Mouse (Mus musculus) stomach, postnatal 0 days (tissue): ENCODE measurements around the gene Rgl2. TPM values are rescaled to one million over a fixed set of nuclear protein-coding genes. Genes with fewer than 3 reads are reported as not detected.

ENCODE experiments used
- ATAC-seq: fragments of 200-750 bp; cut with Nextera tagmentation; 2 replicates; pipeline ENCODE4 v1.8.0; 2017; ENCODE audit not compliant: low FRiP score, low TSS enrichment
- DNase-seq: peaks from one replicate; pipeline ENCODE4 v3.0.0-alpha.2; 2016; ENCODE audit warnings: low spot score
- H3K27ac ChIP-seq: fragments of 300-500 bp; sonication (generic); replicated peaks from 2 replicates; pipeline ENCODE4 v1.5.1; 2014; ENCODE audit warnings: mild to moderate bottlenecking, control low read depth
- H3K27me3 ChIP-seq: fragments of 300-500 bp; sonication (generic); 2 replicates; pipeline ENCODE4 v1.6.1; 2014; ENCODE audit warnings: low read length; ENCODE audit not compliant: control insufficient read depth, insufficient read depth
- H3K36me3 ChIP-seq: fragments of 300-500 bp; sonication (generic); 2 replicates; pipeline ENCODE4 v1.6.1; 2014; ENCODE audit warnings: low read length, mixed read lengths; ENCODE audit not compliant: control insufficient read depth, insufficient read depth
- H3K4me1 ChIP-seq: fragments of 300-500 bp; sonication (generic); replicated peaks from 2 replicates; pipeline ENCODE4 v1.6.1; 2014; ENCODE audit warnings: antibody characterized with exemption; ENCODE audit not compliant: control insufficient read depth, insufficient read depth
- H3K4me2 ChIP-seq: fragments of 300-500 bp; sonication (generic); replicated peaks from 2 replicates; pipeline ENCODE4 v1.6.1; 2014; ENCODE audit warnings: low read depth, mild to moderate bottlenecking, control low read depth, moderate library complexity
- H3K4me3 ChIP-seq: fragments of 300-500 bp; sonication (generic); 2 replicates; pipeline ENCODE4 v1.5.1; 2014; ENCODE audit warnings: low read depth, low read length, control low read depth
- H3K9ac ChIP-seq: fragments of 300-500 bp; sonication (generic); 2 replicates; pipeline ENCODE4 v1.6.1; 2014; ENCODE audit warnings: mild to moderate bottlenecking, low read length, control low read depth, mixed read lengths
- H3K9me3 ChIP-seq: fragments of 300-500 bp; sonication (generic); 2 replicates; pipeline ENCODE4 v1.6.1; 2016; ENCODE audit warnings: low read length; ENCODE audit not compliant: control insufficient read depth
- CTCF ChIP-seq: IDR thresholded peaks from 2 replicates; pipeline ENCODE4 v1.5.1; 2016; ENCODE audit warnings: antibody characterized with exemption, low read depth, mild to moderate bottlenecking, moderate library complexity
- EP300 ChIP-seq: optimal IDR thresholded peaks from 2 replicates; pipeline ENCODE3; 2016; ENCODE audit warnings: antibody characterized with exemption
- WGBS: fragments of 180-500 bp; shearing (Covaris S2); extraction: QIAGEN DNeasy Blood & Tissue Kit; methylation state at CpG from one replicate; pipeline ENCODE4 v1.1.7; 2014; 5-methylcytosine and 5-hydroxymethylcytosine counted together
- polyA plus RNA-seq: library from polyadenylated mRNA; unstranded; fragments of >200 nt; fragmentation: Nextera tagmentation; extraction: Ambion mirVana; gene quantifications from 2 replicates; pipeline ENCODE4 v1.2.1, GENCODE M21; 2015

The Rgl2 gene
- polyA plus RNA-seq, 1 experiment from 2014 or later, result 18.6 TPM

GRCm38 (mm10) chr17:33958451-33958850 lies 29.1 kb downstream of the Rgl2 start:
- Histone ChIP-seq H3K27ac (no peak overlapping the region), H3K9me3 (no peaks in the 10 kb centered on the region), H3K4me2 (no peak overlapping the region), H3K27me3 (no peaks in the 10 kb centered on the region), H3K9ac (no peak overlapping the region), H3K4me3 (no peak overlapping the region), H3K36me3 (peaks cover 9% of the 10 kb centered on the region; the same call in 1 of the 2 replicates), H3K4me1 (peaks cover 2% of the 10 kb centered on the region; the same call in 1 of the 2 replicates)
- no peak for TF ChIP-seq CTCF
- TF ChIP-seq EP300, result no peak
- 91% methylated on average over 11 of the region's 11 CpGs for WGBS
- no peak for DNase-seq
- ATAC-seq, result no peak

GRCm38 (mm10) chr17:33959135-33959534 lies 29.8 kb downstream of the Rgl2 start:
- Histone ChIP-seq H3K27ac (no peak overlapping the region), H3K4me3 (no peak overlapping the region), H3K4me2 (no peak overlapping the region), H3K9me3 (no peaks in the 10 kb centered on the region), H3K9ac (no peak overlapping the region), H3K4me1 (peaks cover 2% of the 10 kb centered on the region; the same call in 1 of the 2 replicates), H3K36me3 (peaks cover 9% of the 10 kb centered on the region; the same call in 1 of the 2 replicates), H3K27me3 (no peaks in the 10 kb centered on the region)
- no peak for ATAC-seq
- TF ChIP-seq CTCF (no peak), EP300 (no peak)
- 95% methylated on average over 13 of the region's 13 CpGs for WGBS
- no peak for DNase-seq

GRCm38 (mm10) chr17:33959948-33960347 lies 30.6 kb downstream of the Rgl2 start:
- no peaks in the 10 kb centered on the region for H3K9me3 ChIP-seq
- H3K4me2 ChIP-seq, result no peak overlapping the region
- H3K4me1 ChIP-seq, result no peaks in the 10 kb centered on the region
- no peaks in the 10 kb centered on the region for H3K27me3 ChIP-seq
- WGBS, result 90% methylated on average over 15 of the region's 15 CpGs
- DNase-seq (no peak), ATAC-seq (no peak)
- TF ChIP-seq EP300, result no peak
- TF ChIP-seq CTCF, result no peak
- peaks cover 9% of the 10 kb centered on the region; the same call in 1 of the 2 replicates for H3K36me3 ChIP-seq
- H3K27ac ChIP-seq, result no peak overlapping the region
- H3K9ac ChIP-seq, result no peak overlapping the region
- no peak overlapping the region for H3K4me3 ChIP-seq

GRCm38 (mm10) chr17:33962876-33963275 lies 33.5 kb downstream of the Rgl2 start:
- Histone ChIP-seq H3K4me1 (no peaks in the 10 kb centered on the region), H3K27ac (no peak overlapping the region), H3K36me3 (peaks cover 9% of the 10 kb centered on the region; the same call in 1 of the 2 replicates), H3K4me2 (no peak overlapping the region), H3K4me3 (no peak overlapping the region), H3K27me3 (no peaks in the 10 kb centered on the region), H3K9me3 (no peaks in the 10 kb centered on the region), H3K9ac (no peak overlapping the region)
- no peak for TF ChIP-seq CTCF
- no peak for TF ChIP-seq EP300
- no peak for ATAC-seq
- no peak for DNase-seq
- WGBS, result 91% methylated on average over 7 of the region's 7 CpGs

- WGBS, result 86% methylated on average over 17 of the region's 17 CpGs
- H3K9me3 ChIP-seq, result no peaks in the 10 kb centered on the region
- H3K9ac ChIP-seq, result no peak overlapping the region
- no peak for TF ChIP-seq CTCF
- H3K4me3 ChIP-seq, result no peak overlapping the region
- DNase-seq (no peak), ATAC-seq (no peak)
- H3K27ac ChIP-seq, result no peak overlapping the region
- H3K36me3 ChIP-seq, result no peaks in the 10 kb centered on the region; the same call in 1 of the 2 replicates
- H3K4me2 ChIP-seq, result no peak overlapping the region
- H3K27me3 ChIP-seq, result no peaks in the 10 kb centered on the region
- H3K4me1 ChIP-seq, result no peaks in the 10 kb centered on the region
Measured at GRCm38 (mm10) chr17:33965082-33965845, 35.9 kb downstream of the Rgl2 start.

- WGBS, result 82% methylated on average over 16 of the region's 16 CpGs
- no peaks in the 10 kb centered on the region for H3K4me1 ChIP-seq
- no peak overlapping the region for H3K4me3 ChIP-seq
- H3K36me3 ChIP-seq, result no peaks in the 10 kb centered on the region
- H3K9me3 ChIP-seq, result no peaks in the 10 kb centered on the region
- no peak overlapping the region for H3K4me2 ChIP-seq
- no peak overlapping the region for H3K9ac ChIP-seq
- H3K27me3 ChIP-seq, result no peaks in the 10 kb centered on the region
- DNase-seq (no peak), ATAC-seq (no peak; the same call in 1 of the 2 replicates)
- no peak overlapping the region for H3K27ac ChIP-seq
- no peak for TF ChIP-seq EP300
- TF ChIP-seq CTCF, result no peak
Measured at GRCm38 (mm10) chr17:33965846-33966550, 36.7 kb downstream of the Rgl2 start.
